Mouse (Mus musculus): Measurements from ENCODE around the gene Pofut2. TPM values are rescaled to one million over a fixed set of nuclear protein-coding genes. Genes with fewer than 3 reads are reported as not detected.

The Pofut2 gene
- total and polyA plus RNA-seq, 3 experiments, result 20.3 to 24.5 TPM; not detected in 1

GRCm38 (mm10) chr10:77233230-77233629 is 25.8 kb upstream of the Pofut2 start:
- no peak overlapping the region; the same call in 1 of the 2 replicates for H3K27ac ChIP-seq (ENCODE audit: control insufficient read depth, low read depth, low read length)
- no peak overlapping the region; the same call in 1 of the 2 replicates for H3K9ac ChIP-seq (ENCODE audit: control insufficient read depth, low read depth, low read length, poor library complexity, severe bottlenecking)
- H3K9me3 ChIP-seq (replicated peaks; ENCODE audit: insufficient read depth, low read length), result no peaks in the 10 kb centered on the region
- no peak overlapping the region for H3K4me3 ChIP-seq (ENCODE audit: control insufficient read depth in 1 of 2, insufficient read depth in 1 of 2, low read depth in 2 of 2, low read length in 2 of 2)
- DNase-seq (ENCODE audit: low read depth, low spot score), result no peak
- no peaks in the 10 kb centered on the region for H3K27me3 ChIP-seq (ENCODE audit: control insufficient read depth in 1 of 2, insufficient read depth in 2 of 2, low read length in 2 of 2)
- H3K4me1 ChIP-seq (ENCODE audit: control insufficient read depth in 1 of 2, insufficient read depth in 2 of 2, low read length in 2 of 2), result peaks cover 21 to 46% of the 10 kb centered on the region in 2 experiments
- peaks cover 0 to 40% of the 10 kb centered on the region in 2 experiments; a peak in 2 of 4 replicates for H3K36me3 ChIP-seq (ENCODE audit: control insufficient read depth in 1 of 2, insufficient read depth in 2 of 2, low read length in 2 of 2)
- TF ChIP-seq ZNF384 (IDR thresholded peaks at IDR 0.05; ENCODE audit: low read depth, low read length) (no peak), NRF1 (IDR thresholded peaks at IDR 0.05; ENCODE audit: insufficient read depth, low read depth, low read length, poor library complexity, severe bottlenecking) (no peak), SIN3A (IDR thresholded peaks at IDR 0.05; ENCODE audit: low read length) (no peak), MYC (IDR thresholded peaks at IDR 0.05; ENCODE audit: low read depth, low read length) (no peak), GATA1 (IDR thresholded peaks at IDR 0.05; ENCODE audit: low read depth, low read length) (no peak), POLR2AphosphoS5 (IDR thresholded peaks at IDR 0.05; ENCODE audit: borderline replicate concordance, low read depth, low read length) (no peak), MYB (IDR thresholded peaks at IDR 0.05; ENCODE audit: low read depth, low read length) (no peak), POLR2A (IDR thresholded peaks at IDR 0.05; ENCODE audit: control insufficient read depth in 1 of 2, insufficient read depth in 1 of 2, low read depth in 1 of 2, low read length in 2 of 2, poor library complexity in 1 of 2) (no peak), UBTF (IDR thresholded peaks at IDR 0.05; ENCODE audit: borderline replicate concordance, insufficient read depth, low read depth, low read length) (no peak), HCFC1 (IDR thresholded peaks at IDR 0.05; ENCODE audit: low read depth, low read length) (no peak), ELF1 (IDR thresholded peaks at IDR 0.05; ENCODE audit: low read depth, low read length) (no peak), ETS1 (IDR thresholded peaks at IDR 0.05; ENCODE audit: low read depth, low read length) (no peak), USF2 (IDR thresholded peaks at IDR 0.05; ENCODE audit: borderline replicate concordance in 1 of 2, insufficient read depth in 1 of 2, low read depth in 1 of 2, low read length in 2 of 2) (no peak), NELFE (IDR thresholded peaks at IDR 0.05; ENCODE audit: low read depth, low read length) (no peak), E2F4 (IDR thresholded peaks at IDR 0.05; ENCODE audit: borderline replicate concordance, low read depth, low read length) (no peak), RCOR1 (IDR thresholded peaks at IDR 0.05; ENCODE audit: low read depth, low read length) (no peak), USF1 (IDR thresholded peaks at IDR 0.05; ENCODE audit: low read depth, low read length) (no peak)
- peaks cover 9% of the 10 kb centered on the region for H3K79me2 ChIP-seq (ENCODE audit: control insufficient read depth, insufficient read depth, low read length, poor library complexity)

- DNase-seq (ENCODE audit: low read depth, low spot score), result no peak
- Histone ChIP-seq H3K27me3 (ENCODE audit: control insufficient read depth in 1 of 2, insufficient read depth in 2 of 2, low read length in 2 of 2) (no peaks in the 10 kb centered on the region), H3K27ac (ENCODE audit: control insufficient read depth, low read depth, low read length) (no peak overlapping the region), H3K4me1 (ENCODE audit: control insufficient read depth in 1 of 2, insufficient read depth in 2 of 2, low read length in 2 of 2) (peaks cover 13 to 28% of the 10 kb centered on the region in 2 experiments), H3K4me3 (ENCODE audit: control insufficient read depth in 1 of 2, insufficient read depth in 1 of 2, low read depth in 2 of 2, low read length in 2 of 2) (no peak overlapping the region), H3K9ac (ENCODE audit: control insufficient read depth, low read depth, low read length, poor library complexity, severe bottlenecking) (no peak overlapping the region), H3K9me3 (replicated peaks; ENCODE audit: insufficient read depth, low read length) (no peaks in the 10 kb centered on the region), H3K79me2 (ENCODE audit: control insufficient read depth, insufficient read depth, low read length, poor library complexity) (no peaks in the 10 kb centered on the region; the same call in 1 of the 2 replicates), H3K36me3 (ENCODE audit: control insufficient read depth in 1 of 2, insufficient read depth in 2 of 2, low read length in 2 of 2) (peaks cover 0 to 28% of the 10 kb centered on the region in 2 experiments; a peak in 2 of 4 replicates)
- TF ChIP-seq HCFC1 (IDR thresholded peaks at IDR 0.05; ENCODE audit: low read depth, low read length) (no peak), GABPA (IDR thresholded peaks at IDR 0.05; ENCODE audit: low read depth, low read length) (no peak), GATA1 (IDR thresholded peaks at IDR 0.05; ENCODE audit: low read depth, low read length) (no peak), TCF12 (IDR thresholded peaks at IDR 0.05; ENCODE audit: low read depth, low read length) (no peak), KAT2A (conservative IDR thresholded peaks at IDR 0.05; ENCODE audit: low read depth, low read length) (no peak), MAFK (IDR thresholded peaks at IDR 0.05; ENCODE audit: borderline replicate concordance, low read depth, low read length) (no peak), MYC (IDR thresholded peaks at IDR 0.05; ENCODE audit: low read depth, low read length) (no peak), ELF1 (IDR thresholded peaks at IDR 0.05; ENCODE audit: low read depth, low read length) (no peak), SIN3A (IDR thresholded peaks at IDR 0.05; ENCODE audit: low read length) (no peak), CHD1 (IDR thresholded peaks at IDR 0.05; ENCODE audit: low read depth, low read length) (no peak), POLR2AphosphoS5 (IDR thresholded peaks at IDR 0.05; ENCODE audit: borderline replicate concordance, low read depth, low read length) (no peak), EP300 (IDR thresholded peaks at IDR 0.05; ENCODE audit: low read depth in 1 of 2, low read length in 2 of 2) (no peak), SMC3 (IDR thresholded peaks at IDR 0.05; ENCODE audit: low read depth, low read length) (no peak), TAL1 (IDR thresholded peaks at IDR 0.05; ENCODE audit: low read length) (no peak), ZKSCAN1 (IDR thresholded peaks at IDR 0.05; ENCODE audit: low read depth, low read length) (no peak)
Observed at GRCm38 (mm10) chr10:77234991-77235616, 23.9 kb upstream of the Pofut2 start.
